ENCODE assay signal across 11 mouse cellular contexts in the genomic region with DNA sequence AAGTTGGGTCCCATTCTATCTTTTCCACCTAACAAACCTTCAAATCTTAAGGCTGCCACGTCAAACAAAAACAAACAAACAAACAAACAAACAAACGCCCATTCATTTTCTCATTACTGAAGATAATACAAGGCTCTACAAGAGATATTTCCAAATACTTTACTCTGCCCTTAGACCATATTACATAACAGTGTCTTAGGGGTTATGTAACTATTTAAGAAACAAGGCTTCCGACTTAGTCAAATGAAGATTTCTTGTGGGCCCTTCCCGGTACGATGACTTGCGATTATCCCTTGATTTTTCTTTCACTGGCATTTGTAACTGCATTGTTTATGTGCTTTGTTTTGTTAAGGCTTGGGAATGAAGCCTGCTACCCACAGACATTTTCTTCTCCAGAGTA.
DNase-seq lines count a peak whose midpoint lies in the region; ATAC-seq and TF ChIP-seq lines count a peak whose summit lies in the region.
"Had no signal": no experiment of that assay in that cellular context is flagged by ENCODE, and none has a peak within 500 bp of the region (broad histone marks: within the 10 kb centered on the region; RNA-seq: fewer than 3 reads in every experiment).

No protein-coding gene starts in this region.

- no peak for TF ChIP-seq CTCF in forebrain, postnatal 0 days (IDR thresholded peaks at IDR 0.05; ENCODE audit: low read depth)
- no peak for TF ChIP-seq CTCF in bone marrow, adult 2 months (IDR thresholded peaks at IDR 0.05; ENCODE audit: control insufficient read depth, insufficient read depth, low read length)

- no peak for TF ChIP-seq POLR2A in bone marrow, adult 2 months (IDR thresholded peaks at IDR 0.05; ENCODE audit: borderline replicate concordance, control insufficient read depth, low read depth, low read length)

- 88% methylated on average over 6 of the region's 6 CpGs for WGBS in forebrain, postnatal 0 days
- 86% methylated on average over 6 of the region's 6 CpGs for WGBS in forebrain, embryonic 15.5 days
- 82% methylated on average over 6 of the region's 6 CpGs for WGBS in kidney, embryonic 15.5 days
- WGBS in bone marrow, adult 2 months: 57% methylated on average over 6 of the region's 6 CpGs
- 89% methylated on average over 6 of the region's 6 CpGs for WGBS in limb, embryonic 11.5 days

- no peaks in the 10 kb centered on the region for H3K27me3 ChIP-seq in forebrain, postnatal 0 days (ENCODE audit: insufficient read depth, low read length)
- H3K27me3 ChIP-seq in forebrain, embryonic 15.5 days: no peaks in the 10 kb centered on the region
- no peaks in the 10 kb centered on the region for H3K27me3 ChIP-seq in kidney, embryonic 15.5 days
- H3K27me3 ChIP-seq in limb, embryonic 11.5 days (ENCODE audit: control insufficient read depth, insufficient read depth, low read length): no peaks in the 10 kb centered on the region
- H3K27me3 ChIP-seq: liver, embryonic 13.5 days had no signal

- no peaks in the 10 kb centered on the region for H3K36me3 ChIP-seq in forebrain, postnatal 0 days (ENCODE audit: insufficient read depth)
- H3K36me3 ChIP-seq in forebrain, embryonic 15.5 days: no peaks in the 10 kb centered on the region
- H3K36me3 ChIP-seq in kidney, embryonic 15.5 days: no peaks in the 10 kb centered on the region
- H3K36me3 ChIP-seq in limb, embryonic 11.5 days (ENCODE audit: control insufficient read depth, insufficient read depth, low read length): no peaks in the 10 kb centered on the region
- H3K36me3 ChIP-seq: liver, embryonic 13.5 days had no signal

- no peaks in the 10 kb centered on the region for H3K9me3 ChIP-seq in forebrain, postnatal 0 days (ENCODE audit: low read length)
- H3K9me3 ChIP-seq in forebrain, embryonic 15.5 days: no peaks in the 10 kb centered on the region
- H3K9me3 ChIP-seq in kidney, embryonic 15.5 days (replicated peaks): no peaks in the 10 kb centered on the region
- H3K9me3 ChIP-seq in limb, embryonic 11.5 days (ENCODE audit: control insufficient read depth, low read length): no peaks in the 10 kb centered on the region
- H3K9me3 ChIP-seq: liver, embryonic 13.5 days had no signal

- 0 out of 2 replicates have a peak, but pooled peaks cover 3% of the 10 kb centered on the region for H3K4me1 ChIP-seq in forebrain, postnatal 0 days (ENCODE audit: insufficient read depth)
- H3K4me1 ChIP-seq in forebrain, embryonic 15.5 days: peaks cover 37% of the 10 kb centered on the region
- peaks cover 54% of the 10 kb centered on the region for H3K4me1 ChIP-seq in kidney, embryonic 15.5 days
- peaks cover 2% of the 10 kb centered on the region; the same call in 1 of the 2 replicates for H3K4me1 ChIP-seq in bone marrow, adult 2 months (ENCODE audit: control insufficient read depth, insufficient read depth, low read length)
- peaks cover 30% of the 10 kb centered on the region for H3K4me1 ChIP-seq in limb, embryonic 11.5 days (ENCODE audit: control insufficient read depth, insufficient read depth, low read length)

- ATAC-seq in forebrain, postnatal 0 days: no peak
- ATAC-seq in forebrain, embryonic 15.5 days (replicated peaks): no peak
- ATAC-seq in kidney, embryonic 15.5 days (replicated peaks; ENCODE audit: low FRiP score): no peak
- no peak for ATAC-seq in limb, embryonic 11.5 days (ENCODE audit: insufficient number of reproducible peaks, low FRiP score, low TSS enrichment, low read depth)

- no peak overlapping the region for H3K9ac ChIP-seq in forebrain, postnatal 0 days
- no peak overlapping the region for H3K9ac ChIP-seq in forebrain, embryonic 15.5 days (replicated peaks)
- no peak overlapping the region for H3K9ac ChIP-seq in kidney, embryonic 15.5 days
- no peak overlapping the region for H3K9ac ChIP-seq in limb, embryonic 11.5 days (ENCODE audit: low read length)
- H3K9ac ChIP-seq: liver, embryonic 13.5 days had no signal

- 0 out of 2 replicates have a peak overlapping the region, but pooled peaks have one; percentile 29 for H3K27ac ChIP-seq in forebrain, postnatal 0 days (ENCODE audit: low read depth, low read length)
- H3K27ac ChIP-seq in forebrain, embryonic 15.5 days (replicated peaks): no peak overlapping the region; the same call in 1 of the 2 replicates
- peak overlapping the region; percentile 85 for H3K27ac ChIP-seq in kidney, embryonic 15.5 days
- H3K27ac ChIP-seq in bone marrow, adult 2 months (ENCODE audit: control insufficient read depth, insufficient read depth, low read depth, low read length, poor library complexity): peak overlapping the region; percentile 78; the same call in 1 of the 2 replicates
- H3K27ac ChIP-seq in limb, embryonic 11.5 days (replicated peaks; ENCODE audit: low read depth, low read length): peak overlapping the region; percentile 37; the same call in 1 of the 2 replicates
- H3K27ac ChIP-seq: liver, embryonic 13.5 days had no signal

- no peak overlapping the region for H3K4me3 ChIP-seq in forebrain, postnatal 0 days (ENCODE audit: low read depth, low read length)
- no peak overlapping the region for H3K4me3 ChIP-seq in forebrain, embryonic 15.5 days
- no peak overlapping the region for H3K4me3 ChIP-seq in kidney, embryonic 15.5 days (replicated peaks)
- no peak overlapping the region for H3K4me3 ChIP-seq in bone marrow, adult 2 months (replicated peaks; ENCODE audit: control insufficient read depth, low read depth, low read length)
- H3K4me3 ChIP-seq in limb, embryonic 11.5 days (ENCODE audit: low read depth, low read length): no peak overlapping the region
- H3K4me3 ChIP-seq: erythroblast, embryonic 14.5 days; liver, embryonic 13.5 days had no signal

- H3K4me2 ChIP-seq in forebrain, postnatal 0 days (ENCODE audit: low read depth): no peak overlapping the region
- H3K4me2 ChIP-seq in forebrain, embryonic 15.5 days (replicated peaks): no peak overlapping the region
- H3K4me2 ChIP-seq in kidney, embryonic 15.5 days: no peak overlapping the region
- no peak overlapping the region for H3K4me2 ChIP-seq in limb, embryonic 11.5 days (ENCODE audit: low read depth, severe bottlenecking)
- H3K4me2 ChIP-seq: liver, embryonic 13.5 days had no signal

- DNase-seq in forebrain, postnatal 0 days: no peak
- DNase-seq in kidney, adult 11 months: no peak
- no peak for DNase-seq in limb, embryonic 11.5 days (ENCODE audit: low spot score)
- no peak for DNase-seq in ovary, postnatal 14 days (ENCODE audit: low spot score)
- no peak for DNase-seq in cerebellum, adult 18-20 months
- DNase-seq: cerebellum, adult 9-11 months; liver, embryonic 13.5 days had no signal
